Mouse (Mus musculus) lung, postnatal 0 days (tissue): ENCODE measurements at regions not wholly inside any gene's neighbourhood (a gene's known extent, or its start where the extent isn't known, plus 50 kb on each side); places are given as distances from the start of the nearest gene placed in this dataset.

Experiments used
- ATAC-seq: fragments of 200-750 bp; cut with Nextera tagmentation; 2 replicates; pipeline ENCODE4 v1.8.0; 2017; ENCODE audit warnings: moderate library complexity
- DNase-seq: peaks from one replicate; pipeline ENCODE4 v3.0.0-alpha.2; 2016; ENCODE audit warnings: low spot score
- H3K27ac ChIP-seq: fragments of 300-500 bp; sonication (generic); 2 replicates; pipeline ENCODE4 v1.5.1; 2014; ENCODE audit warnings: antibody characterized with exemption, mild to moderate bottlenecking, low read length, mixed read lengths
- H3K27me3 ChIP-seq: fragments of 300-500 bp; sonication (generic); replicated peaks from 2 replicates; pipeline ENCODE4 v1.6.1; 2014; ENCODE audit warnings: low read length, mixed read lengths; ENCODE audit not compliant: insufficient read depth
- H3K36me3 ChIP-seq: fragments of 300-500 bp; sonication (generic); 2 replicates; pipeline ENCODE4 v1.6.1; 2014; ENCODE audit warnings: low read length, mixed read lengths; ENCODE audit not compliant: insufficient read depth
- H3K4me1 ChIP-seq: fragments of 300-500 bp; sonication (generic); 2 replicates; pipeline ENCODE4 v1.6.1; 2014; ENCODE audit warnings: antibody characterized with exemption, low read depth, low read length, mixed read lengths; ENCODE audit not compliant: insufficient read depth
- H3K4me2 ChIP-seq: fragments of 300-500 bp; sonication (generic); replicated peaks from 2 replicates; pipeline ENCODE4 v1.6.1; 2014; ENCODE audit warnings: low read depth, mild to moderate bottlenecking, low read length, moderate library complexity, mixed read lengths
- H3K4me3 ChIP-seq: fragments of 300-500 bp; sonication (generic); 2 replicates; pipeline ENCODE4 v1.5.1; 2014; ENCODE audit warnings: low read depth, low read length
- H3K9ac ChIP-seq: fragments of 300-500 bp; sonication (generic); replicated peaks from 2 replicates; pipeline ENCODE4 v1.6.1; 2014; ENCODE audit warnings: low read depth, mild to moderate bottlenecking
- H3K9me3 ChIP-seq: fragments of 300-500 bp; sonication (generic); 2 replicates; pipeline ENCODE4 v1.6.1; 2016; ENCODE audit warnings: low read length, mixed read lengths
- CTCF ChIP-seq: IDR thresholded peaks from 2 replicates; pipeline ENCODE4 v1.5.1; 2016; ENCODE audit warnings: antibody characterized with exemption, mild to moderate bottlenecking
- EP300 ChIP-seq: IDR thresholded peaks from 2 replicates; pipeline ENCODE4 v1.6.1; 2016; ENCODE audit warnings: antibody characterized with exemption, mild to moderate bottlenecking, control low read depth
- WGBS: fragments of 180-500 bp; shearing (Covaris S2); extraction: QIAGEN DNeasy Blood & Tissue Kit; methylation state at CpG from one replicate; pipeline ENCODE4 v1.1.7; 2014; 5-methylcytosine and 5-hydroxymethylcytosine counted together

- TF ChIP-seq EP300 (no peak), CTCF (no peak)
- H3K4me3 ChIP-seq, result no peak overlapping the region
- H3K9me3 ChIP-seq, result no peaks in the 10 kb centered on the region
- H3K36me3 ChIP-seq, result no peaks in the 10 kb centered on the region
- ATAC-seq (no peak), DNase-seq (no peak)
- H3K4me1 ChIP-seq, result no peaks in the 10 kb centered on the region
- 75% methylated on average over 5 of the region's 5 CpGs for WGBS
- H3K9ac ChIP-seq, result no peak overlapping the region
- no peaks in the 10 kb centered on the region for H3K27me3 ChIP-seq
- no peak overlapping the region for H3K4me2 ChIP-seq
- no peak overlapping the region for H3K27ac ChIP-seq
Observed at GRCm38 (mm10) chr11:71652381-71652775, 97.3 kb upstream of the Wscd1 start.

GRCm38 (mm10) chr11:71658346-71658745 is 91.4 kb upstream of the Wscd1 start:
- H3K4me1 ChIP-seq, result no peaks in the 10 kb centered on the region
- H3K9me3 ChIP-seq, result no peaks in the 10 kb centered on the region
- H3K4me2 ChIP-seq, result no peak overlapping the region
- 72% methylated on average over 2 of the region's 2 CpGs for whole genome bisulfite sequencing
- TF ChIP-seq EP300, result no peak
- TF ChIP-seq CTCF, result no peak
- no peak for ATAC-seq
- H3K9ac ChIP-seq, result no peak overlapping the region
- no peaks in the 10 kb centered on the region for H3K36me3 ChIP-seq
- no peak for DNase-seq
- H3K27me3 ChIP-seq, result no peaks in the 10 kb centered on the region
- no peak overlapping the region for H3K4me3 ChIP-seq
- H3K27ac ChIP-seq, result no peak overlapping the region

GRCm38 (mm10) chr11:71670111-71671050 is 79.3 kb upstream of the Wscd1 start:
- no peaks in the 10 kb centered on the region for H3K9me3 ChIP-seq
- H3K36me3 ChIP-seq, result no peaks in the 10 kb centered on the region
- TF ChIP-seq EP300 (peak; percentile 75), CTCF (no peak)
- H3K27ac ChIP-seq, result no peak overlapping the region
- no peak overlapping the region for H3K4me3 ChIP-seq
- peak; percentile 78 for ATAC-seq
- no peaks in the 10 kb centered on the region for H3K4me1 ChIP-seq
- no peaks in the 10 kb centered on the region for H3K27me3 ChIP-seq
- WGBS, result 39% methylated on average over 19 of the region's 19 CpGs
- no peak overlapping the region for H3K9ac ChIP-seq
- no peak overlapping the region for H3K4me2 ChIP-seq
- DNase-seq, result peak; percentile 29

- no peaks in the 10 kb centered on the region for H3K36me3 ChIP-seq
- H3K27ac ChIP-seq, result no peak overlapping the region
- ATAC-seq (no peak), DNase-seq (no peak)
- no peaks in the 10 kb centered on the region for H3K4me1 ChIP-seq
- H3K9ac ChIP-seq, result no peak overlapping the region
- TF ChIP-seq EP300, result no peak
- TF ChIP-seq CTCF, result no peak
- H3K9me3 ChIP-seq, result no peaks in the 10 kb centered on the region
- WGBS, result 19% methylated on average over 8 of the region's 8 CpGs
- no peak overlapping the region for H3K4me3 ChIP-seq
- no peaks in the 10 kb centered on the region for H3K27me3 ChIP-seq
- H3K4me2 ChIP-seq, result no peak overlapping the region
Observed at GRCm38 (mm10) chr11:71672171-71673050, 77.3 kb upstream of the Wscd1 start.

- no peak overlapping the region for H3K4me3 ChIP-seq
- no peak overlapping the region for H3K9ac ChIP-seq
- no peaks in the 10 kb centered on the region for H3K4me1 ChIP-seq
- TF ChIP-seq EP300, result no peak
- peak; percentile 65 for TF ChIP-seq CTCF
- no peak for ATAC-seq
- no peaks in the 10 kb centered on the region for H3K9me3 ChIP-seq
- WGBS, result 41% methylated on average over 5 of the region's 5 CpGs
- DNase-seq, result peak; percentile 10
- H3K27ac ChIP-seq, result no peak overlapping the region
- no peaks in the 10 kb centered on the region for H3K27me3 ChIP-seq
- no peak overlapping the region for H3K4me2 ChIP-seq
- H3K36me3 ChIP-seq, result no peaks in the 10 kb centered on the region
Observed at GRCm38 (mm10) chr11:71674319-71674718, 75.4 kb upstream of the Wscd1 start.

- no peak for TF ChIP-seq EP300
- TF ChIP-seq CTCF, result no peak
- no peak overlapping the region for H3K27ac ChIP-seq
- no peaks in the 10 kb centered on the region for H3K27me3 ChIP-seq
- no peaks in the 10 kb centered on the region for H3K9me3 ChIP-seq
- H3K36me3 ChIP-seq, result no peaks in the 10 kb centered on the region
- 50% methylated on average over 3 of the region's 3 CpGs for WGBS
- no peak overlapping the region for H3K4me3 ChIP-seq
- H3K4me1 ChIP-seq, result no peaks in the 10 kb centered on the region
- ATAC-seq (no peak), DNase-seq (no peak)
- H3K9ac ChIP-seq, result no peak overlapping the region
- no peak overlapping the region for H3K4me2 ChIP-seq
Observed at GRCm38 (mm10) chr11:71675714-71676313, 73.9 kb upstream of the Wscd1 start.
